Mouse (Mus musculus): ENCODE measurements around the gene Tlr8.

Tlr8 gene

GRCm38 (mm10) chrX:167264086-167264485, at the start of gene Tlr8:
Gene Tlr8 (minus strand): TSS chrX:167264329.
- 61% methylated on average over 4 of the region's 4 CpGs for WGBS

- 71% methylated on average over 1 of the region's 1 CpGs for WGBS
Observed at GRCm38 (mm10) chrX:167302061-167302460, 37.9 kb upstream of the Tlr8 start.

- WGBS, result 12% methylated on average over 9 of the region's 9 CpGs
Observed at GRCm38 (mm10) chrX:167276953-167277352, 12.8 kb upstream of the Tlr8 start.

- 36% methylated on average over 10 of the region's 10 CpGs for WGBS
Observed at GRCm38 (mm10) chrX:167276551-167276950, 12.4 kb upstream of the Tlr8 start.

DNA sequence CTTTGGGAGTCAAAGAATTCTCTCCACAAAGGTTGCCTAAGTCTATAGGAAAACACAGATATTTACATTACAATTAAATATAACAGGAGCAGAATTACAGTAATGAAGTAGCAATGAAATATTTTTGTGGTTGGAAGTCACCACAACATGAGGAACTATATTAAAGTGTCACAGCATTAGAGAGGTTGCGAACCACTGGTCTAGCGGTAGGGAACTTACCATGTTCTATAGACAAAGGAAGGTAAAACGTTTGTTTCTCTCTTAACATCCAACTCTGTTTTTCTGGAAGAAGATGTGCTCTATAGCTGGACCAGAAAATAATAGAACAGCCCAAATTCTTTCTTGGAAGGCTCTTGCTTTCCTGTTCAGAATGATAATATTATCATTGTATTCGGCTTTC, 599 bp downstream of the Tlr8 start:
- 77% methylated on average over 4 of the region's 4 CpGs for WGBS

DNA sequence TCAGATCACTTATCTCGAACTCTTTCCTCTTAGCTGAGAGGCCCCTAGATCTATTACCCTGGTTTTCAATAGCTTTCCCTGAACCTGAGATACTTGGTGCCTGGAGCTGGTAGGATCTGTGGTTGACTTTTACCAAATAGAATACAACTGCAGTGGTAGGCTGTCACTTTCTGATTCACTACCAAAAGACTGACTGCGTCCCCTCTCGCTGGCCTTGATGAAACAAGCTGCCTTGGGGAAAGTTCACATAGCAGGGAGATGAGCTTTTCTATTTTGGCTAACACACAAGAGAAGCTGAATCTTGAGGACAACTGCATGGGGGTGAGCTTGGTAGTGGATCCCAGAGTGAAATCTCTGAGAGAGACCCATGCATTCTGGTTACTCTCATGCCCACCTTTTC, 22.4 kb downstream of the Tlr8 start:
- WGBS, result 100% methylated on average over 3 of the region's 3 CpGs

DNA sequence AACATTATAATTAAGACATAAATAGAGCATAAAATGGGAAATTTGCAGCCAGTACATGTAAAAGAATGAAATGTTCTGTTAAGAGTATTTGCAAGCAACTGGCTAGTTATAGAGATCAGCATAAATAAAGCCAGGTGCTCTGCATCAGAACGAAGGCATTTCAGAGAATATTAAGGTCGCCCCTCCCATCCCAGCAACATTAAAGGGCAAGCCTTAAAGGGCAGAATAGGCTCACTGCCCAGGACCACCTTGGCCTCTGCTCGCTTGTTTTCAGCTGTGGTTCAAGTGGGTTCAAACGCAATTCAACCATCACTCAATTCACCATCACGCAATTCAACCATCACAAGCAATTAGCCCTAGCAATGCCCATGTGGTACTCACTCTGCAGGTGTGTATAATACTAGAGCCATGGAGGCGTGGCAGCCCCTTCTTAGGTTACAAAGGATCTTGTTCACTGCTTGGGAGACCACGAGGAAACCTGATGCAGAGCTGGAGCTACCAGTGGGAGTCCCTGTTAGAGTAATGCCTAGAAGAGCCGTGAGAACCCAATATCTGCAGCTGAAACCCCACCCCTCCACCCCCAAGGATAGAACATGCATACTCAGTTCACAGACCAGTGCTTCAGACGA, 24.7 kb downstream of the Tlr8 start:
- 58% methylated on average over 9 of the region's 9 CpGs for WGBS

- WGBS, result 21% methylated on average over 9 of the region's 9 CpGs
Observed at GRCm38 (mm10) chrX:167233104-167233687, 30.9 kb downstream of the Tlr8 start.

GRCm38 (mm10) chrX:167231150-167231549, 33.0 kb downstream of the Tlr8 start:
- WGBS, result 48% methylated on average over 8 of the region's 8 CpGs

DNA sequence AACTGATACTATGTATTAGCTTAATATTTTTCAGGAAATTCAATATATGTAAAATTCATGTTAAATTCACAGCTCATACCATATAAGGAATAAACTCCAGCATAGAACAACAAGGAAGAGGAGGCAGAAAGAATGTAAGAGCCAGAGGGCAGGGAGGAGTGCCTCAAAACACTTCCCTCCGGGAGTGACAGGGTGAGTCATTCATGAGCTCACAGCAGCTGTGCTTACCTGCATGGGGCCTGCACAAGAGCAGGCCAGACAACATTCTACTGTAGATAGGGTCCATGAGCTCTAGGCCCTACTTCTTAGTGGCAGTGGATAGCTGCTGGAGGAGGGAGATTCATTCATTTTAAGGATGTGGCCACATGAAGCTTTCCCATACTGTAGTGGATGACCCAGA, 34.3 kb downstream of the Tlr8 start:
- 52% methylated on average over 1 of the region's 1 CpGs for WGBS

GRCm38 (mm10) chrX:167229206-167229605, 34.9 kb downstream of the Tlr8 start:
- WGBS, result 49% methylated on average over 6 of the region's 6 CpGs

DNA sequence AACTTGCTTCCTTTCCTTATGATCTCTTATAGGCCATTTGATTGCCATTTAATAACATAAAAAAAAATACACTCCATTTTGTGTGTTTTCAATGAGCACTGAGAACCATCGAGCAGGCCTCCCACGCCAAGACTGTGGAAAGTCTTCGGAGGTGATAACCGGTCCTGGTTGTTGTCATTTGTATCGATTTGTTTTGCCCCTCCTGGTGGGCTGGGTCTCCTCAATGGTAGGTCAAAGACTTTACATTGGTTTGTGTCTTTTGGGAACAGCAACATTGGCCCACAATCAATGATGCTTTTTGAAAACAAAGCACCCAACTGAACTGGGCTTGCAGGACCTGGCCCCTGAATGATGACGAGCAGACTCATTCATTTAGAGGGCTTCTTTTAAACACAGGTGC, 36.4 kb downstream of the Tlr8 start:
- WGBS, result 92% methylated on average over 6 of the region's 6 CpGs

- WGBS, result 85% methylated on average over 7 of the region's 7 CpGs
Observed at GRCm38 (mm10) chrX:167227138-167227537, 37.0 kb downstream of the Tlr8 start.

DNA sequence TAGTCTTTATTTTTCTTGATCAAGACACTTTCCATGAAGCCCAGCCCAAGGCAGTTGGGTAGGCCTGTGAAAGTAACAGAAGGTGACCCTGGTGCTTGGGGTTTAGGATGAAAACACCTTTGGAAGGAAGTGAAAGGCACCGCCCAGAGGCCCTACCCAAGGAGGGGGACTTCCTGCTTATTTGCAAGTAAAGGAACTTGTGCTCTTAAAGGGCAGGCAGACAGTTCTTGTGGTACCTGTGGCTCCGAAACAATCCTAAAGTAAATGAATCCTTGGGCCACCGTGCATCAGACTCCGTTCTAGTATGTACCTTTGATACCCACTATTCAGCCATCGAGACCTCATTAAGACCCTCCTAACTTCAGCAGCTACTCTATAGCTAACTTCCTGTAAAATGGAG, 37.6 kb downstream of the Tlr8 start:
- WGBS, result 90% methylated on average over 5 of the region's 5 CpGs

DNA sequence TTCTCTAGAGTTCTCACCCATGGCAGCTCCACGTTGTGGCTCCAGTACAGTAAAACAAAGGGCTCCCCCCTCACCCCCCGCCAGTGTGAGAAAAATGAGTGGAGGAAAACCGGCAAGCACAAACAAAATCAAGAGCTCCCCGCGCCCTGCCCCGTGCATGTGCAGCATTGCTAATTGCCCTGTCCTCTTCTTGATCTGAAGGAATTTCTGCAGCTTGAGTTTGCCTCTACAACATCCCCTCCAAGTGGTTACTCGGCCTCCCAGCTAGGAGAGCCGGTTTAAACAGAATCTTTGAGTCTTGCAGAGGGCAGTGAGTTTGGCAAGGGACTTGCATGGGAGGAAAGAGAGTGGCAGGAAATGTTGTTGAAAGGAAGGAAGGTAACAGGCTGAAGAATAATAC, 51.4 kb downstream of the Tlr8 start:
- WGBS, result 14% methylated on average over 8 of the region's 8 CpGs

DNA sequence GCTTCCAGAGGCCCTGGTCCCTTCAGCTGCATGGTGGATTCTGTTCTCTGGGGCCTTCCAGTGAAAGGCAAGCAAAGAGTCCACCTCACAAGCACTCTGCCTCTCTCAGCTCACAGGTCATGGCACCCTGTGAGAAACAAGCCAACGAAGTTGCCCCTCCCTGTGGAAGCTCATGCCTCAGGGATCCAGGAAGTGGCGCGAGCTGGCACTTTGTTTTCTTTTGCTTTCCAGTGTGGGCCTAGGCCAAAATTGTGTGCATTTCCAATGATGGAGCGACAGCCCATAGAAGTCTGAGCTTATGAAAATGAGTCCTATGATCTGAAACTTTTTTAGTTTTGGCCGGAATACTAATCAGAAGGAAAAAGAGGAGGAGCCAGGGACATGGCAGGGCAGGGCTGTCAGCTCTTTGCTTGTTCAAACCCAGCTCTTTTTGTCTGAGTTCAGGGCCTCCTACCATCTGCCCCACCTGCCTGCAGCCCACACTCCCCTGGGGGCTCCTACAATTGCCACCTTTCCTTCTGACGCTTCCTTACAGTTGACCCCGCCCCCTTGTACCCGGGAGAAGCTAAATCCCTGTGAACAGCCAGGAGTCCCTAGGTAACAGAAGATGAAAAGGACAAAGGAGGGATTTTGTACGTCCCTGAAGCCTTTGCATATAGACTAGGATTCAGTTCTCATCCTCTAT, 52.1 kb downstream of the Tlr8 start:
- WGBS, result 44% methylated on average over 9 of the region's 9 CpGs

- WGBS, result 49% methylated on average over 6 of the region's 6 CpGs
Observed at GRCm38 (mm10) chrX:167210319-167210728, 53.8 kb downstream of the Tlr8 start.

DNA sequence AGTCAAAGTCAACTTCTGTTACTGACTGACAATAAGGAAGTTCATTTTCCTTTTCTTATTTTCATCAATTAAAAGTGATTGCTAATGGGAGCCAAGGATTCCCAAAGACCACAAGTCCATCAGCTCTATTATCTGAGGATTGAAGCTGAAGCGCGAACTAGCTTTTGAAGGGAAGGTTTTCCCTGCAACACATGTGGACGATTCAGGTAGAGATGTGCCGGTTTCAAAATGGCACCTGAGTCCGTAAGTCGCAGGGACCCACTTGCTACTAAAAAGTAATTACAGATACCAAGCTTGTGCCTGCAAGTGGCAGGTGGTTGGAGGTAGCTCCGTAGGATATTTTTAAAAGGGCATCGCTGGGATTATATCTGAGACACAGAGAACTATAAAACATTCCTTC, 54.3 kb downstream of the Tlr8 start:
- 33% methylated on average over 8 of the region's 8 CpGs for WGBS

DNA sequence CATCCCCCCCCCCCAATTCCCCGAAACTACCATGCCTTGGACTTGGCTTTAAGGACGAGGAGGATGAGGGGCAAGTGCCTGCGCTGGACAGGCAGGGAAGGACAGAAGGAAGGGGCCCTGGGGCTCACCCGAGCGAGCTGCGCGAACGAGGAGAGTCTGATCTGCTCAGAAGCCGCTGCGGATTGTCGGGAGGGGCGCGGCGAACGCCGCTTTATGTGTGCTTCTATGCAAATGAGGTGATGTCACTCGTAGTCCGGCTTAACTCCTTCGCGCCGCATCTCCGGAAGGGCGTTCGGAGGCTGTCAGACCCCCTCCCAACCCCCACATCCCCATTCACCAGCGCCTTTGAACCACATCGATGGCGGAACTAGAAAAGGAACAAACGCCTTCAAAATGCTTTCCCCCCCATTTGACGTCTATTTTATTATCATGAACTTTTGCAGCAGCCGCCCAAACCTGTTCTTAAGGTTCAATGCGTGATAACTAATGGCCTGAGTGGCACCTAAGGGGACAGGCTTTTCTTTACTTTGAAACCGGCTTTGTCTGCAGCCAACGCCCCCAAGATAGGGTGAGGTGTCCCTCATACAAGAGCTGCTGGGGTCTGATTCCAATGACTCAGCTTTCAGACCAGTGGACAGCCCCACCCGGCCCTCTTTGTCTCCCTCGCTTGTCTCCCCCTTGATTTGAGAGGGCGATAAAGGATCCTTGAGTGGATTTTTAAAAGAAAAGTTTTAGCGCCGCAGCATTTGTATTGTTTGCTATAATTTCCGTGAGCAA, 55.0 kb downstream of the Tlr8 start, which contains the start of gene Tmsb4x:
Tmsb4x (minus strand) TSS at position 338 of the 777 bp plus-strand sequence.
- whole genome bisulfite sequencing, result 5% methylated on average over 39 of the region's 39 CpGs

GRCm38 (mm10) chrX:167208506-167208820, 55.7 kb downstream of the Tlr8 start:
- 3% methylated on average over 16 of the region's 16 CpGs for WGBS

- WGBS, result 4% methylated on average over 25 of the region's 25 CpGs
Observed at GRCm38 (mm10) chrX:167207741-167208505, 56.2 kb downstream of the Tlr8 start.
